Mouse (Mus musculus): Measurements from ENCODE around the gene Tnfsf11. TPM values are rescaled to one million over a fixed set of nuclear protein-coding genes. Genes with fewer than 3 reads are reported as not detected.
A peak's percentile ranks its signal among the peaks of the same experiment; 100 is the strongest.

The Tnfsf11 gene
- total and polyA plus RNA-seq, 3 experiments: 0.13 TPM; not detected in 2

DNA sequence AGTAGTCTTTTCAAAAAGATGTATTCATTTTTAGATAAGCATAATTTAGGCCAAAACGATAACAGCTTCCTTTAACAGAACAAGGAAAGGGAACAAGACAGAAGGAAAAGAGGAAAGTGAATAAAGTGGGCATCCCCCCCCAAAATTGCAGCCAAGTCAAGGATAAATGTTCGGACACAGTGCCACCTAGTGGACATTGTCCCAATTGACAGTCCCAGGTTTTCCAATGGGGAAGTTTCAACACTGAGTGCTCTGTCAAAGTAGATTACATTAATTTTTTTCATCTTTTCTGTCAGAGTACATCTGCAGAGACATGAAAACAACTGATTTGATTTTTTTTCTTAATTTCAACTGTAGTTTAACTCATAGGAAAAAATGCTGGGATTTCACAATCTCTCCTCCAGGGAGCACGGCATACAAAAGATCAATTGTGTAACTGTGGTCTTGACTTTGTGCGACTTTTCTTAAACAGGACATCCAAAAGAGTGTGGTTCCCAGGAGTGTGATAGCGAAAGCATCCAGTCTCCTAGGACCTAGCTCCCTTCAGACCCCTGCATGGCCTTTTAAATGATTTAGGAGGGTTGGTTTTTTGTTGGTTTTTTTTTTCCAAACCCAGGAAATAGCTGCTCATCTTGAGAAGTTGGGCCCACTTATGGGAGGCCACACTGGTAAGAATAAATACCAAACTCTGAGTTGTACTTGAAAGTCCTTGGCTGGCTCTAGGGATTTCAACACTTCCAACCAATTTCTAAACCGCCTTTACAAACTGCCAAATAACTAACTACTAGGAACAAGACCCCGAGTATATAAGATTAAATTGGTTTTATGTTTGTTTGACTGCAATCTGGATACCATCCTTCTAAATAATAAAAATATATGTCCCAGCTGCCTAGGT lies 19.7 kb downstream of the Tnfsf11 start:
- TF ChIP-seq USF2 (conservative IDR thresholded peaks at IDR 0.05; ENCODE audit: low read depth, low read length) (no peak), ZC3H11A (IDR thresholded peaks at IDR 0.05; ENCODE audit: low read depth, low read length) (no peak), ETS1 (conservative IDR thresholded peaks at IDR 0.05; ENCODE audit: low read depth, low read length) (no peak), CTCF (conservative IDR thresholded peaks at IDR 0.05 in 1 of 2, IDR thresholded peaks at IDR 0.05 in 1 of 2; ENCODE audit: low read depth in 2 of 2, low read length in 2 of 2) (peak; percentile 75 to 79), HCFC1 (IDR thresholded peaks at IDR 0.05; ENCODE audit: low read depth, low read length) (no peak), BHLHE40 (IDR thresholded peaks at IDR 0.05; ENCODE audit: low read depth, low read length) (no peak), MAX (IDR thresholded peaks at IDR 0.05; ENCODE audit: low read length) (no peak), JUND (conservative IDR thresholded peaks at IDR 0.05; ENCODE audit: low read depth, low read length) (no peak), NELFE (IDR thresholded peaks at IDR 0.05; ENCODE audit: low read depth, low read length) (no peak), SMC3 (IDR thresholded peaks at IDR 0.05; ENCODE audit: low read depth, low read length) (peak; percentile 60), MAFK (IDR thresholded peaks at IDR 0.05; ENCODE audit: insufficient replicate concordance, low read length) (no peak), MEF2A (IDR thresholded peaks at IDR 0.05; ENCODE audit: borderline replicate concordance, low read depth, low read length) (no peak), UBTF (IDR thresholded peaks at IDR 0.05; ENCODE audit: low read depth, low read length) (no peak), RAD21 (IDR thresholded peaks at IDR 0.05; ENCODE audit: low read depth, low read length) (peak; percentile 58), ELF1 (IDR thresholded peaks at IDR 0.05; ENCODE audit: low read depth, low read length) (no peak), MXI1 (IDR thresholded peaks at IDR 0.05; ENCODE audit: low read depth, low read length) (no peak), USF1 (IDR thresholded peaks at IDR 0.05; ENCODE audit: low read depth, low read length) (no peak), JUN (IDR thresholded peaks at IDR 0.05; ENCODE audit: insufficient read depth, low read depth, low read length) (no peak), EP300 (IDR thresholded peaks at IDR 0.05; ENCODE audit: low read length) (no peak), E2F4 (IDR thresholded peaks at IDR 0.05; ENCODE audit: insufficient replicate concordance, low read depth, low read length) (no peak), ZMIZ1 (IDR thresholded peaks at IDR 0.05; ENCODE audit: low read depth, low read length) (no peak), RCOR1 (conservative IDR thresholded peaks at IDR 0.05; ENCODE audit: low read depth, low read length) (no peak), MAZ (IDR thresholded peaks at IDR 0.05; ENCODE audit: low read depth, low read length) (no peak)
- no peak overlapping the region for H3K9ac ChIP-seq (ENCODE audit: insufficient read depth, low read depth)
- in situ Hi-C loops (cut with MboI; ENCODE audit: low pct_ligation_motif_present, low pct_unique_long_range_greater_than_20kb, low sequenced_read_pairs) (loop anchor here (10.0 to 25.0 kb wide), 2 partner anchors 197 to 1151 kb away; no protein-coding TSS in a partner anchor), dilution Hi-C loops (cut with MboI; ENCODE audit: extremely low pct_ligation_motif_present, extremely low pct_unique_long_range_greater_than_20kb, low sequenced_read_pairs) (no loop called here)
- no peak overlapping the region for H3K4me2 ChIP-seq (ENCODE audit: insufficient read depth, low read depth, poor library complexity, severe bottlenecking)
- H3K79me2 ChIP-seq (replicated peaks; ENCODE audit: control insufficient read depth, extremely low read depth, insufficient read depth, poor library complexity, severe bottlenecking): no peaks in the 10 kb centered on the region
- H3K27ac ChIP-seq (ENCODE audit: insufficient read depth, low read depth): no peak overlapping the region
- no peak overlapping the region for H3K4me3 ChIP-seq (replicated peaks in 1 of 3; ENCODE audit: low read depth in 2 of 3, low read length in 2 of 3, poor library complexity in 1 of 3)
- no peaks in the 10 kb centered on the region for H3K36me3 ChIP-seq (replicated peaks in 1 of 2; ENCODE audit: control insufficient read depth in 1 of 2, insufficient read depth in 1 of 2, low read length in 1 of 2)
- DNase-seq (ENCODE audit: extremely low read depth): peak; percentile 44
- no peaks in the 10 kb centered on the region for H3K9me3 ChIP-seq (replicated peaks; ENCODE audit: low read length)
- no peaks in the 10 kb centered on the region for H3K4me1 ChIP-seq (ENCODE audit: control insufficient read depth in 1 of 2, insufficient read depth in 2 of 2)
- no peaks in the 10 kb centered on the region for H3K27me3 ChIP-seq (replicated peaks)

All from CH12.LX (cell line).